Mouse (Mus musculus): ENCODE data around the gene Rhd. TPM values are rescaled to one million over a fixed set of nuclear protein-coding genes. Genes with fewer than 3 reads are reported as not detected.

The Rhd gene
- polyA plus RNA-seq, 1 experiment from 2014 or later = 1.7 TPM

- ATAC-seq = peak; percentile 97
- 0% methylated on average over 38 of the region's 38 CpGs for WGBS
- no peaks in the 10 kb centered on the region for H3K9me3 ChIP-seq (ENCODE audit: control insufficient read depth, low read length)
- peak within 1 kb of the TSS; percentile 95 for H3K9ac ChIP-seq (ENCODE audit: low read depth, low read length)
- H3K27ac ChIP-seq (ENCODE audit: low read depth, low read length) = peak within 1 kb of the TSS; percentile 97
- no peaks in the 10 kb centered on the region for H3K36me3 ChIP-seq (ENCODE audit: control insufficient read depth, insufficient read depth, low read length)
- peak within 1 kb of the TSS; percentile 88 for H3K4me3 ChIP-seq (ENCODE audit: low read length)
- H3K4me2 ChIP-seq (ENCODE audit: low read length) = peak within 1 kb of the TSS; percentile 72
- no peaks in the 10 kb centered on the region for H3K27me3 ChIP-seq (replicated peaks; ENCODE audit: control insufficient read depth, insufficient read depth, low read length)
- H3K4me1 ChIP-seq (ENCODE audit: control insufficient read depth, insufficient read depth, low read depth, low read length) = peaks cover 20% of the 10 kb centered on the region
Measured at GRCm38 (mm10) chr4:134853259-134853636, 11.1 kb upstream of the Rhd start, which contains the start of gene Maco1. Gene Maco1 (minus strand): TSS chr4:134853345.

- Histone ChIP-seq H3K9me3 (ENCODE audit: control insufficient read depth, low read length) (no peaks in the 10 kb centered on the region), H3K27ac (ENCODE audit: low read depth, low read length) (peak overlapping the region; percentile 97), H3K4me2 (ENCODE audit: low read length) (peak overlapping the region; percentile 72), H3K4me3 (ENCODE audit: low read length) (peak overlapping the region; percentile 88), H3K27me3 (replicated peaks; ENCODE audit: control insufficient read depth, insufficient read depth, low read length) (no peaks in the 10 kb centered on the region), H3K4me1 (ENCODE audit: control insufficient read depth, insufficient read depth, low read depth, low read length) (peaks cover 20% of the 10 kb centered on the region), H3K9ac (ENCODE audit: low read depth, low read length) (peak overlapping the region; percentile 78), H3K36me3 (ENCODE audit: control insufficient read depth, insufficient read depth, low read length) (no peaks in the 10 kb centered on the region)
- 1% methylated on average over 82 of the region's 91 CpGs for WGBS
- ATAC-seq = peak; percentile 94
Measured at GRCm38 (mm10) chr4:134853637-134854485, 10.5 kb upstream of the Rhd start.

GRCm38 (mm10) chr4:134855371-134855770 lies 9.0 kb upstream of the Rhd start:
- Histone ChIP-seq H3K4me3 (ENCODE audit: low read length) (no peak overlapping the region), H3K27me3 (replicated peaks; ENCODE audit: control insufficient read depth, insufficient read depth, low read length) (no peaks in the 10 kb centered on the region), H3K9me3 (ENCODE audit: control insufficient read depth, low read length) (no peaks in the 10 kb centered on the region), H3K4me1 (ENCODE audit: control insufficient read depth, insufficient read depth, low read depth, low read length) (peaks cover 15% of the 10 kb centered on the region), H3K9ac (ENCODE audit: low read depth, low read length) (no peak overlapping the region), H3K36me3 (ENCODE audit: control insufficient read depth, insufficient read depth, low read length) (no peaks in the 10 kb centered on the region), H3K4me2 (ENCODE audit: low read length) (no peak overlapping the region), H3K27ac (ENCODE audit: low read depth, low read length) (no peak overlapping the region)
- 53% methylated on average over 3 of the region's 3 CpGs for WGBS
- no peak for ATAC-seq

GRCm38 (mm10) chr4:134856056-134856455 lies 8.3 kb upstream of the Rhd start:
- H3K9ac ChIP-seq (ENCODE audit: low read depth, low read length) = no peak overlapping the region
- peaks cover 8% of the 10 kb centered on the region for H3K4me1 ChIP-seq (ENCODE audit: control insufficient read depth, insufficient read depth, low read depth, low read length)
- H3K9me3 ChIP-seq (ENCODE audit: control insufficient read depth, low read length) = no peaks in the 10 kb centered on the region
- H3K27ac ChIP-seq (ENCODE audit: low read depth, low read length) = no peak overlapping the region
- 60% methylated on average over 5 of the region's 5 CpGs for WGBS
- H3K36me3 ChIP-seq (ENCODE audit: control insufficient read depth, insufficient read depth, low read length) = no peaks in the 10 kb centered on the region
- no peak overlapping the region for H3K4me2 ChIP-seq (ENCODE audit: low read length)
- no peak for ATAC-seq
- no peak overlapping the region for H3K4me3 ChIP-seq (ENCODE audit: low read length)
- no peaks in the 10 kb centered on the region for H3K27me3 ChIP-seq (replicated peaks; ENCODE audit: control insufficient read depth, insufficient read depth, low read length)

- Histone ChIP-seq H3K27me3 (replicated peaks; ENCODE audit: control insufficient read depth, insufficient read depth, low read length) (no peaks in the 10 kb centered on the region), H3K36me3 (ENCODE audit: control insufficient read depth, insufficient read depth, low read length) (no peaks in the 10 kb centered on the region), H3K27ac (ENCODE audit: low read depth, low read length) (no peak overlapping the region), H3K4me3 (ENCODE audit: low read length) (no peak overlapping the region), H3K4me1 (ENCODE audit: control insufficient read depth, insufficient read depth, low read depth, low read length) (peaks cover 4% of the 10 kb centered on the region), H3K9ac (ENCODE audit: low read depth, low read length) (no peak overlapping the region), H3K4me2 (ENCODE audit: low read length) (no peak overlapping the region), H3K9me3 (ENCODE audit: control insufficient read depth, low read length) (no peaks in the 10 kb centered on the region)
- no peak for ATAC-seq
- WGBS = 33% methylated on average over 5 of the region's 5 CpGs
Measured at GRCm38 (mm10) chr4:134856501-134856900, 7.8 kb upstream of the Rhd start.

GRCm38 (mm10) chr4:134858494-134858893 lies 5.8 kb upstream of the Rhd start:
- 88% methylated on average over 4 of the region's 4 CpGs for WGBS
- H3K36me3 ChIP-seq (ENCODE audit: control insufficient read depth, insufficient read depth, low read length) = no peaks in the 10 kb centered on the region
- no peaks in the 10 kb centered on the region; the same call in 1 of the 2 replicates for H3K4me1 ChIP-seq (ENCODE audit: control insufficient read depth, insufficient read depth, low read depth, low read length)
- no peak for ATAC-seq
- no peaks in the 10 kb centered on the region for H3K27me3 ChIP-seq (replicated peaks; ENCODE audit: control insufficient read depth, insufficient read depth, low read length)
- H3K4me3 ChIP-seq (ENCODE audit: low read length) = no peak overlapping the region
- H3K9ac ChIP-seq (ENCODE audit: low read depth, low read length) = no peak overlapping the region
- no peak overlapping the region for H3K27ac ChIP-seq (ENCODE audit: low read depth, low read length)
- H3K4me2 ChIP-seq (ENCODE audit: low read length) = no peak overlapping the region
- H3K9me3 ChIP-seq (ENCODE audit: control insufficient read depth, low read length) = no peaks in the 10 kb centered on the region

- 86% methylated on average over 6 of the region's 6 CpGs for WGBS
- ATAC-seq = no peak
- H3K9me3 ChIP-seq (ENCODE audit: control insufficient read depth, low read length) = no peaks in the 10 kb centered on the region
- no peaks in the 10 kb centered on the region for H3K36me3 ChIP-seq (ENCODE audit: control insufficient read depth, insufficient read depth, low read length)
- no peaks in the 10 kb centered on the region for H3K27me3 ChIP-seq (replicated peaks; ENCODE audit: control insufficient read depth, insufficient read depth, low read length)
- H3K4me3 ChIP-seq (ENCODE audit: low read length) = no peak overlapping the region
- H3K4me1 ChIP-seq (ENCODE audit: control insufficient read depth, insufficient read depth, low read depth, low read length) = no peaks in the 10 kb centered on the region
- H3K9ac ChIP-seq (ENCODE audit: low read depth, low read length) = no peak overlapping the region
- no peak overlapping the region for H3K27ac ChIP-seq (ENCODE audit: low read depth, low read length)
- H3K4me2 ChIP-seq (ENCODE audit: low read length) = no peak overlapping the region
Measured at GRCm38 (mm10) chr4:134861884-134862283, 2.5 kb upstream of the Rhd start.

- H3K27ac ChIP-seq (ENCODE audit: low read depth, low read length) = no peak overlapping the region
- H3K9me3 ChIP-seq (ENCODE audit: control insufficient read depth, low read length) = no peaks in the 10 kb centered on the region
Measured at GRCm38 (mm10) chr4:134862996-134863395, 1.3 kb upstream of the Rhd start.

GRCm38 (mm10) chr4:134865340-134865739 lies 1.0 kb downstream of the Rhd start:
- H3K9ac ChIP-seq (ENCODE audit: low read depth, low read length) = no peak overlapping the region
- H3K9me3 ChIP-seq (ENCODE audit: control insufficient read depth, low read length) = no peaks in the 10 kb centered on the region
- 81% methylated on average over 6 of the region's 6 CpGs for WGBS
- no peaks in the 10 kb centered on the region for H3K4me1 ChIP-seq (ENCODE audit: control insufficient read depth, insufficient read depth, low read depth, low read length)
- no peak overlapping the region for H3K4me2 ChIP-seq (ENCODE audit: low read length)
- no peak overlapping the region for H3K4me3 ChIP-seq (ENCODE audit: low read length)
- H3K36me3 ChIP-seq (ENCODE audit: control insufficient read depth, insufficient read depth, low read length) = no peaks in the 10 kb centered on the region
- ATAC-seq = no peak
- no peak overlapping the region for H3K27ac ChIP-seq (ENCODE audit: low read depth, low read length)
- peaks cover 12% of the 10 kb centered on the region for H3K27me3 ChIP-seq (replicated peaks; ENCODE audit: control insufficient read depth, insufficient read depth, low read length)

More at GRCm38 (mm10) chr4:134862996-134863395, 1.3 kb upstream of the Rhd start:
- no peak for ATAC-seq
- H3K4me2 ChIP-seq (ENCODE audit: low read length) = no peak overlapping the region
- H3K9ac ChIP-seq (ENCODE audit: low read depth, low read length) = no peak overlapping the region
- H3K27me3 ChIP-seq (replicated peaks; ENCODE audit: control insufficient read depth, insufficient read depth, low read length) = no peaks in the 10 kb centered on the region
- no peaks in the 10 kb centered on the region for H3K4me1 ChIP-seq (ENCODE audit: control insufficient read depth, insufficient read depth, low read depth, low read length)
- no peak overlapping the region for H3K4me3 ChIP-seq (ENCODE audit: low read length)
- no peaks in the 10 kb centered on the region for H3K36me3 ChIP-seq (ENCODE audit: control insufficient read depth, insufficient read depth, low read length)
- 84% methylated on average over 7 of the region's 7 CpGs for WGBS

Measured in hindbrain, embryonic 16.5 days (tissue).